Mouse (Mus musculus): Measurements from ENCODE around the gene Henmt1. TPM values are rescaled to one million over a fixed set of nuclear protein-coding genes. Genes with fewer than 3 reads are reported as not detected.
A peak's percentile ranks its signal among the peaks of the same experiment; 100 is the strongest.

The Henmt1 gene
- polyA plus RNA-seq, 1 experiment from 2014 or later = 1.6 TPM

DNA sequence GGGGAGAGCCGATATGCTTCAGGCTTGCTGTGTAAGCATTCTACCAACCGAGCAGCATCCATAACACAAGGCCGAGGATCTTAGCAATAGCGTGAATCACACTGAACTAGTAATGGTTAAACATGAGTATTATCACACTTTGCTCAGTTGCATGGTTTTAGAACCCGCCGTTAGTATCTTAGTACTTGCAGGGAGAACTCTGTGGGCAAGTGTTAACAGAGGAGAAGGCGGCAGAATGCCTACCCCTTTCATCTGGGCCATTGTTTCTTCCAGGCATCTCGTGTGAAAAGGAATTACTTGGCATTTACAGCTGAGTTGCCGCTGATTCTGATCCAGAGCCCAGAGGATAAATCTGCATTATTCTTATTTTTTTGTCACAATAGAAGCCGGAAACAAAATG, 1.3 kb downstream of the Henmt1 start:
- Histone ChIP-seq H3K9ac (no peak overlapping the region), H3K27me3 (no peaks in the 10 kb centered on the region), H3K4me1 (no peaks in the 10 kb centered on the region), H3K4me3 (no peak overlapping the region), H3K36me3 (no peaks in the 10 kb centered on the region), H3K27ac (no peak overlapping the region), H3K9me3 (no peaks in the 10 kb centered on the region), H3K4me2 (replicated peaks) (no peak overlapping the region)
- no peak for ATAC-seq (ENCODE audit: insufficient number of reproducible peaks, insufficient read depth, low FRiP score, low TSS enrichment)
- WGBS = 88% methylated on average over 10 of the region's 10 CpGs

- no peak for ATAC-seq (ENCODE audit: insufficient number of reproducible peaks, insufficient read depth, low FRiP score, low TSS enrichment)
- H3K27ac ChIP-seq = no peak overlapping the region
- no peaks in the 10 kb centered on the region for H3K9me3 ChIP-seq
- H3K4me2 ChIP-seq (replicated peaks) = no peak overlapping the region
- H3K9ac ChIP-seq = no peak overlapping the region
- H3K27me3 ChIP-seq = no peaks in the 10 kb centered on the region
- H3K4me1 ChIP-seq = peaks cover 7% of the 10 kb centered on the region; the same call in 1 of the 2 replicates
- H3K36me3 ChIP-seq = no peaks in the 10 kb centered on the region
- H3K4me3 ChIP-seq = no peak overlapping the region
These were observed 18.3 kb downstream of the Henmt1 start for GRCm38 (mm10) chr3:108957976-108958375.

- Histone ChIP-seq H3K27me3 (no peaks in the 10 kb centered on the region), H3K27ac (no peak overlapping the region), H3K9me3 (no peaks in the 10 kb centered on the region), H3K4me2 (replicated peaks) (no peak overlapping the region), H3K9ac (no peak overlapping the region), H3K36me3 (no peaks in the 10 kb centered on the region), H3K4me3 (no peak overlapping the region), H3K4me1 (peaks cover 7% of the 10 kb centered on the region; the same call in 1 of the 2 replicates)
- 75% methylated on average over 13 of the region's 13 CpGs for whole genome bisulfite sequencing
- no peak for ATAC-seq (ENCODE audit: insufficient number of reproducible peaks, insufficient read depth, low FRiP score, low TSS enrichment)
These were observed 20.1 kb downstream of the Henmt1 start for GRCm38 (mm10) chr3:108959680-108960295.

DNA sequence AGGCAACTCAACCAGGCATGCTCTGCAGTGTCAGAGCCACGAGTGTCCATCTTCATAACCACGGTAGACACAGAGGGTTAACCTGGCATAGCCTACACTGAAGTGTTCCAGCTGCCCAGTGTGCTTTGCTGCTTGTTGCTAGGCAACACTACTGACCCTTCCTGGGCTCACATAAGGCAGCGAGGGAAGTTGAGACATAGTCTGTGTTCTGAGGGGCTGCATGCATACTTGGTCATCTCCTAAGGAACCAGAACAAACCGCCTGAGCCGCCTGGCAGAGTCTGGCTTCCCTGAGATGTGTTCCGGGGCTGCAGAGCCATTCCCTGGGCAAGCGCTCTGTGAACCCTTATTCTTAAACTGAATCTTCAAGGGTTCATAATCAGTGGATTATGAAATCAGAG, 21.6 kb downstream of the Henmt1 start:
- Histone ChIP-seq H3K4me3 (no peak overlapping the region), H3K9me3 (no peaks in the 10 kb centered on the region), H3K4me1 (peaks cover 7% of the 10 kb centered on the region; the same call in 1 of the 2 replicates), H3K4me2 (replicated peaks) (no peak overlapping the region; the same call in 1 of the 2 replicates), H3K36me3 (no peaks in the 10 kb centered on the region), H3K27ac (no peak overlapping the region), H3K27me3 (no peaks in the 10 kb centered on the region), H3K9ac (no peak overlapping the region)
- ATAC-seq (ENCODE audit: insufficient number of reproducible peaks, insufficient read depth, low FRiP score, low TSS enrichment) = peak; percentile 63; the same call in 1 of the 2 replicates
- 56% methylated on average over 7 of the region's 7 CpGs for WGBS

GRCm38 (mm10) chr3:108961655-108962054, 22.0 kb downstream of the Henmt1 start:
- Histone ChIP-seq H3K4me2 (replicated peaks) (no peak overlapping the region; the same call in 1 of the 2 replicates), H3K27me3 (no peaks in the 10 kb centered on the region), H3K27ac (no peak overlapping the region), H3K9me3 (no peaks in the 10 kb centered on the region), H3K4me3 (no peak overlapping the region), H3K4me1 (peaks cover 7% of the 10 kb centered on the region; the same call in 1 of the 2 replicates), H3K9ac (no peak overlapping the region), H3K36me3 (no peaks in the 10 kb centered on the region)
- no peak for ATAC-seq (ENCODE audit: insufficient number of reproducible peaks, insufficient read depth, low FRiP score, low TSS enrichment)
- 53% methylated on average over 6 of the region's 6 CpGs for whole genome bisulfite sequencing

DNA sequence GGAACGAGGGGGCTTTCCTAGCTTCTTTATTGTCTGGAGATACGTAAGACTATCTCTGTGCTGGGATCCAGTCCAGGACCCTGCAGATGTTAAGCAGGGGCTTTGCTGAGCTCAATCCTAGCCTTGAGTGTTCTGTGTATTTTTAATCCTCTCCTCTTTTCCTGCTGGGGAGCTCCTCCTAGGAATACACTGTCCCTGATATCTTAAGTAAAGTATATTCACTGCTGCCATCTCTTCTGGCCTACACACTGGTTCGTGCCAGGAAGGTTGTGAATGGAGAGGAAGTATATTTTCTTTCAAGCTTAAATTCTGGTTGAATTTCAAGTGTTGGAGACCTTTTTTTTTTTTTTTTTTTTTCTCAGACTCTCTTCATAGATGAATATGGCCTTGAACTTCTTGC, 23.6 kb downstream of the Henmt1 start:
- H3K9me3 ChIP-seq = no peaks in the 10 kb centered on the region
- H3K27me3 ChIP-seq = no peaks in the 10 kb centered on the region
- no peak for ATAC-seq (ENCODE audit: insufficient number of reproducible peaks, insufficient read depth, low FRiP score, low TSS enrichment)
- no peak overlapping the region for H3K4me2 ChIP-seq (replicated peaks)
- no peaks in the 10 kb centered on the region for H3K36me3 ChIP-seq
- H3K9ac ChIP-seq = no peak overlapping the region
- WGBS = 81% methylated on average over 3 of the region's 3 CpGs
- no peak overlapping the region for H3K4me3 ChIP-seq
- H3K4me1 ChIP-seq = peaks cover 7% of the 10 kb centered on the region; the same call in 1 of the 2 replicates
- no peak overlapping the region for H3K27ac ChIP-seq

DNA sequence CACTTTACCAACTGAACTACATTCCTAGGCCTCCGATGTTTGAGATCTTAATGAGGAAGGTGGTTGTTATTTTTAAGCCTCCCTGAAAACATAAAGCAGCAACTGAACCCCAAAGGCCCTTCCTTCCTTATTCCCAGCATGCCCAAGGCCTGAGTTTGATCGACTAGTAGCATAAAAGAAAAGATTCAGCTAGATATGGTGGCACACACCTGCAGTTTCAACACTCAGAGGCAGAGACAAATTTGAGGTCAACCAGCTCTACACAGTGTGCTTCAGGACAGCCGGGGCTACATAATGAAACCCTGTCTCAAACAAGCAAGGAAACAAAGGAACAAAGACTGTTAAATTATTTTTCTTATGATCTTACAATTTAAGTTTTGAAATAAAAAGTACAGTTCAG, 24.1 kb downstream of the Henmt1 start:
- H3K27me3 ChIP-seq = no peaks in the 10 kb centered on the region
- no peak overlapping the region for H3K9ac ChIP-seq
- no peak for ATAC-seq (ENCODE audit: insufficient number of reproducible peaks, insufficient read depth, low FRiP score, low TSS enrichment)
- H3K27ac ChIP-seq = no peak overlapping the region
- no peak overlapping the region for H3K4me3 ChIP-seq
- peaks cover 7% of the 10 kb centered on the region; the same call in 1 of the 2 replicates for H3K4me1 ChIP-seq
- no peak overlapping the region for H3K4me2 ChIP-seq (replicated peaks)
- no peaks in the 10 kb centered on the region for H3K9me3 ChIP-seq
- no peaks in the 10 kb centered on the region for H3K36me3 ChIP-seq
- WGBS = 76% methylated on average over 3 of the region's 3 CpGs

GRCm38 (mm10) chr3:108964361-108965044, 24.8 kb downstream of the Henmt1 start:
- Histone ChIP-seq H3K9me3 (no peaks in the 10 kb centered on the region), H3K4me2 (replicated peaks) (no peak overlapping the region), H3K36me3 (no peaks in the 10 kb centered on the region), H3K4me3 (no peak overlapping the region), H3K27me3 (no peaks in the 10 kb centered on the region), H3K27ac (no peak overlapping the region), H3K9ac (no peak overlapping the region), H3K4me1 (peaks cover 7% of the 10 kb centered on the region; the same call in 1 of the 2 replicates)
- ATAC-seq (ENCODE audit: insufficient number of reproducible peaks, insufficient read depth, low FRiP score, low TSS enrichment) = no peak
- WGBS = 71% methylated on average over 7 of the region's 7 CpGs

- Histone ChIP-seq H3K36me3 (no peaks in the 10 kb centered on the region), H3K27ac (no peak overlapping the region), H3K4me1 (peaks cover 7% of the 10 kb centered on the region; the same call in 1 of the 2 replicates), H3K4me3 (no peak overlapping the region), H3K4me2 (replicated peaks) (no peak overlapping the region), H3K27me3 (no peaks in the 10 kb centered on the region), H3K9me3 (no peaks in the 10 kb centered on the region), H3K9ac (no peak overlapping the region)
- ATAC-seq (ENCODE audit: insufficient number of reproducible peaks, insufficient read depth, low FRiP score, low TSS enrichment) = no peak
- WGBS = 96% methylated on average over 3 of the region's 3 CpGs
These were observed 26.4 kb downstream of the Henmt1 start for GRCm38 (mm10) chr3:108966051-108966450.

DNA sequence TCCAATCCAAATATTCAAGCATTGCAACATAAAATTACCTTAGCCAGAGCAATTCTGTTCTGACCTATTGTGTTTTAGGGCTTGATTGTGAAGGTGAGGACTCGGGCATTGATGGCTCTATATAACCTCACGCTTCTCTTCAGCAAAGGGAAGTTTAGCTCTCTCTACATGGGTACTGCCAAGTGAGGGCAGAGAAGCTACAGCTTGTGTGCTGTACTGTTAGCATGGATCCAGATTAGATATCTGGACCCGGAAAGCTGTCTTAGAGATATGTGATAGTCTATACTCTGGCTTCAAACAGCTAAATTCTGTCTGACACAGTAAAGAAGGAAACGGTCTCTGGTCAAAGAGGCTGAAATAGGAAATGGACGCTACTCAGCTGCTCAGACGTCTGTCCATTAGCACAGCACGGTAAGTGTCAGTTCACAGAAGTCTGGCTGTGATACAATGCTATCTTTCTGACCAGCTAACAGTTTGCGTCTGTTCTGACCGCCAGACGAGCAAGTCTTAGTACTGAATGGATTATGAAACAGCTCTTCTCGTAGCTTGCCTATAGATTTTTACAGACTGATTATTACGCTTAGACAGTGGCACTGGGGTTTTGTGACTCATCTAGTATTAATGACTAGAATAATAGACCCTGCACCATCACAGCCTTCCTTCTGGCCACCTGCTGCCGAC, 34.4 kb downstream of the Henmt1 start:
- WGBS = 90% methylated on average over 13 of the region's 13 CpGs
- Histone ChIP-seq H3K4me2 (replicated peaks) (no peak overlapping the region), H3K4me3 (no peak overlapping the region), H3K9me3 (no peaks in the 10 kb centered on the region), H3K9ac (no peak overlapping the region), H3K27ac (no peak overlapping the region), H3K4me1 (no peaks in the 10 kb centered on the region), H3K27me3 (no peaks in the 10 kb centered on the region), H3K36me3 (peaks cover 20% of the 10 kb centered on the region)
- no peak for ATAC-seq (ENCODE audit: insufficient number of reproducible peaks, insufficient read depth, low FRiP score, low TSS enrichment)

GRCm38 (mm10) chr3:108974920-108975485, 35.3 kb downstream of the Henmt1 start:
- Histone ChIP-seq H3K27ac (no peak overlapping the region), H3K9me3 (no peaks in the 10 kb centered on the region), H3K4me1 (no peaks in the 10 kb centered on the region), H3K4me2 (replicated peaks) (no peak overlapping the region), H3K9ac (no peak overlapping the region), H3K4me3 (no peak overlapping the region), H3K36me3 (peaks cover 29% of the 10 kb centered on the region), H3K27me3 (no peaks in the 10 kb centered on the region)
- WGBS = 89% methylated on average over 15 of the region's 15 CpGs
- no peak for ATAC-seq (ENCODE audit: insufficient number of reproducible peaks, insufficient read depth, low FRiP score, low TSS enrichment)
